Mouse (Mus musculus) granulocyte monocyte progenitor cell, adult 5-6 weeks (primary cell): Measurements from ENCODE around the gene Prrt3. TPM values are rescaled to one million over a fixed set of nuclear protein-coding genes. Genes with fewer than 3 reads are reported as not detected.

ENCODE experiments used
- ATAC-seq: replicated peaks from 2 replicates; pipeline ENCODE4 v1.8.0; 2016; ENCODE audit warnings: mild to moderate bottlenecking, moderate TSS enrichment, inconsistent platforms; ENCODE audit not compliant: poor library complexity, severe bottlenecking
- total RNA-seq, 2 experiments: library from RNA; stranded (forward) in 1 of 2; stranded (reverse) in 1 of 2; fragments of 200-712, 200-1000 nt in 1 of 2; fragments of >200 nt in 1 of 2; fragmentation: Nextera tagmentation in 1 of 2; gene quantifications; 2 replicates each; pipeline ENCODE4 v1.2.3; 2014 to 2017

Gene Prrt3
- not detected in 2 replicates for total RNA-seq (2014; fragmentation: Nextera tagmentation)
- total RNA-seq (2017), result not detected in 2 replicates

DNA sequence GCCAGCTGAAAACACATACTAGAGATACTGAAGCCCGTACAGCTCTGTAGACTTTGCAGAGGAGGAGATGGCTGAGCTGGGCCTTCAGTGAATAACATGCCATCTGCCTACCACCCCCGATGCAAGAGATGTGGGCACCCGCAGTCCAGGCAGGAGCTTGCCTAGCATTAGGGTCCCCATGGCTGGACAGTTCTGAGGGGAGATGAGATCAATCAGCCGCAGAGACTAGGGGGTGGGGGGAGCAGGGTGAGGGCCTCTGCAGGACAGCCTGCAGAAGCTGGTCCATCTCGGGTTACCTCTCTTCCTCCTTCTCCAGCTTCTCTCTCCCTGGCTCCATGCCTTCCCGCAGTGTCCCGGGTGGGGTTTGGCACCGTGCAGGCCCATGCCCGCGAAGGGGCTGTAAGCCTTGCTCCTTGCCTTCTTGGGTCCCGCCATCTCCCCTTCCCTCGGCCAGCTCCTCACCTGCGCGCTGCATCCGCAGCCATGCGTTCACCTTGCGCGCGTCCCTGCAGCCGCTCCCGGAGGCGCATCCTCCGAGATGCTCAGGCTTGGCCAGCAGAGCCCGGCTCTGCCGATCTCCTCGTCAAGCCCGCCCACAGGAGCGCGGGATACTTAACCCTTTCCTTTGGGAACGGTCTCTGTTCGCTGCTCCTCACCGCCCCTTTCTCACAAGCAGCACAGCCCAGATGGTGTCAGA, at the start of gene Prrt3:
TSS of gene Prrt3 (minus strand) at position 544 of the 697 bp plus-strand sequence.
- ATAC-seq, result peak; percentile 40

DNA sequence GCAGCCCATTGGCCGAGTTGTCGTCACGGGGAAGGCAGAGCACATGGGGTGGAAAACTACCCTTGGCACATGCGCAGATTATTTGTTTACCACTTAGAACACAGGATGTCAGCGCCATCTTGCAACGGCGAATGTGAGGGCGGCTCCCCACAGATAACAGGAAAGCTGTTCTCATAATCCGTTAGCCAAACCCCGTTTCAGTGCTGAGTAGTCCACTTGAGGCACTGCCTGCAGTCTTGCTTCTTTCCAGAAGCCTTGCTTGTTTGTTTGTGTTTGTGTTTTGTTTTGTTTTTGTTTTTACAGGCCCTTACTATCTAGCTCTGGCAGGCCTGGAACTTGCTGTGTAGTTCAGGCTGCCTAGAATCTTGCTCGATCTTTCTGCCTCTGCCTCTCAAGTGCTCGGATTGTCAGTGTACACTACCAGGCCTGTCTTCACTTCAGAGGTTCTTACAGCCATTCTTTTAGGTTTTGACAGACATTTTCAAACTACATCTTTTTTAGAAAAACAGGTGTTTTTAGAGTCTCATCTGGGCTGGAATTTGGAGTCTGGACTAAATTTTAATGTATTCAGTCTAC, 42.3 kb upstream of the Prrt3 start:
- no peak for ATAC-seq

DNA sequence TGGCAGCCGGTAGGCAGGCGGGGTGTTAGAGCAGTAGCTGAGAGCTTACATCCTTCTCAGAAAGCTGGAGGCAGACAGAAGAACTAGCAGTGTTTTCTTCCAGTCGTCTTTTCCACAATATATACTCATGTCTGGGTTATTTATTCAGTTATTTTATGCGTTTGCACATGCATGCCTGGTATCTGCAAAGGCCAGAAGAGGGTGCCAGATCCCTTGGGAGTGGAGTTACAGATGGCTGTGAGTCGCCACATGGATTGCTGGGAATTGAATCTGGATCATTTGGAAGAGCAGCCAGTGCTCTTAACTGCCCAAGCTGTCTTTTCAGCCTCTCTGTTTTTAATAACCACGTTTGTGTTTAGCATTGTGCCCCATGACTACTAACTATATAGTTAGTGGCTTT, 39.9 kb upstream of the Prrt3 start:
- no peak for ATAC-seq

DNA sequence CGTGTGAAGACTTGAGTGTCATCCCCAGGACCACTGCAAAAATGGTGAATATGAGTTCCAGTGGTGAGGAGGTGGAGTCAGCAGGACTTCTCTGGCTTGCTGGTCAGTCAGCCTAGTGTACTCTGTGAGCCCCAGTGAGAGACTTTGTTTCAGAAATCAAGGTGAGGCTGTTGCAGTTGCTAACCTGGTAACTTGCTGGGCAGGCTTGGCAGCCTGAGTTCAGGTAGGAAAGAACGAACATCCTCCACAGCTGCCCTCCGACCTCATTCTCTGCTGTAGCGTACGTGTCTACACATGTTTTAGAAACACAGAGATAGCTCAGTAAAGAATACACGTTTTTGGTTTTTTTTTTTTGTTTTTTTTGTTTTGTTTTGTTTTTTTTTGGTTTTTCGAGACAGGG, 33.2 kb upstream of the Prrt3 start:
- ATAC-seq, result no peak

DNA sequence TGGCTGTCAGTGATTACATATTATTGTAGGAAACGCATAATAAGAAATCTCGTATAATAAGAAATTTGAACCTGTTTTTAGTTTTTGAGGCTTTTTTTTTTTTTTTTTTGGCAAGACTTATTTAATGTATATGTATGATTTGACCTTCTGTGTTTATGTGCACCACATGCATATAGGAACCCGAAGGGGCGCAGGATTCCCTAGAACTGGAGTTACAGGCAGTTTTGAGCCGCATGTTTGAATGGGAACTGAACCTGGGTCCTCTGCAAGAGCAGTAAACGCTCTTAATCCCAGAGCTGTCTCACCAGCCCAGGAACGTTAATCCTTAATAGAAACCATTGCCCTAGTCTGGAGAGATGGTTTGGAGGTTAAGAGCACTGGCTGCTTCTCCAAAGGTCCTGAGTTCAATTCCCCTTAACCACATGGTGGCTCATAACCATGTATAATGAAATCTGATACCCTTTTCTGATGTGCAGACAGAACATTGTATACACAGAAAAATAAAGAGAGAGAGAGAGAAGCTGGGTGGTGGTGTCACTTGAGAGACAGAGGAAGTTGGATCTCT, 30.2 kb upstream of the Prrt3 start:
- no peak for ATAC-seq

DNA sequence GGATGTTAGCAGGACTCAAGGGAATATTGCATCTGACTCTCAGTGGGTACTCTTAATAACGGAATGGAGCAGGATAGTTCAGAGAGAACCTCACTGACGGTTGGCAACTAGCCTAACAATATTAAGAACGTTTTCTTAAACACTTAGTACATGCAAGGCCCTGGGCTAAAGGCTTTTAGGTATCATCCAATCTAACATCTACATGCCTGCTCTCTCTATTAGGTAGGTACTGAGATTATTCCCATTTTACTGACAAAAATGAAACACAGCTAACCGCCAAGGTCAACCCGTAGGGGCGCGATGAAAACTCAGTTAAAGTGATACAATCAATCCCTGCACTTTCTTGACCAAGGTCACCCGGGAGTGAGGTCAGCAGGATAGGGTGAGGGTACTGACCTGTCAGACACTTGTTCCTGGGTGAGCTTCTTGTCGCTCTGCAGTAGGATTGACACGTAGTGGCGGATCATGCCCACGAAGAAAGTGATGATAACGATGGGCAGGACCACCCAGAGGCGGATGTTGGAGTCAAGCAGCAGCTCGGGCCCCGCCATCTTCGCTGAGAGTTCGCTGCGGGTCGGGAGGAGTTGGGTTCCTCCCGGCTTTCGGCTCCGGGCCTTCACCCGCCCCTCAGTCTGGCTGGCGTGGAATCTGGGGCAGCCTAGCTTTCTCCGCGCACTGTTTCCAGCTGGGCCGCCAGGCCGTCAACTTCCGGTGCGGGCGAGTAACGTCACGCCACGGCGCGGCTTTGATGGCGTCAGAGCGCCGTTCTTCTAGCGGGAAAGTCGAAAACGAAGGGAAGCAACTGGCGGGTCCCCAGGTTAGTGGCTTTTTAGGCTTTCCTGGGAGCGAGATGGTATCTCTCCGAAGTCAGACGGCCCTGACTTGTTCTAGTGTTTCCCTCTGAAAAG, 29.5 kb upstream of the Prrt3 start, which contains the start of the genes Emc3 and Fancd2:
TSS of gene Emc3 (minus strand) at position 721 of the 908 bp plus-strand sequence.
TSS of gene Fancd2 (plus strand) at position 751 of the 908 bp plus-strand sequence.
- ATAC-seq, result peak; percentile 96

DNA sequence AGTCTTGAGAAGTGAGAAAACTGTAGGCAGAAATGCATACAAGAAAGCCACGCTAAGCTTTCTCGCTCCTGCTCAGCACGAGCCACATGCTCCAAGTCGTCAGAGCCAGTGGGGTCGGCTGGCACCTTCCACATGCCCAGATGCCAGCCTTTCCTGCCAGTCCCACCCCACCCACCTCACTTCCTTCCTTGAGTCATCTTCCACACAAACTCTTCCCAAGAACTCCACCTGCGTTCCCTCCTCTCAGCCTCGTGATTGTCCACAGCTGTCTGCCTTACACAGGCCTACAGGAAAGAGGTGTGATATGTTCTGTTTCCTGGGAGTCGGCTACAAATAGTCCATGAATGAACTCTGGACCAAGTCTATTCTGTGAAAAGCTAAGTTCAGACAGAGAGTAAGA, 21.7 kb upstream of the Prrt3 start:
- no peak for ATAC-seq

DNA sequence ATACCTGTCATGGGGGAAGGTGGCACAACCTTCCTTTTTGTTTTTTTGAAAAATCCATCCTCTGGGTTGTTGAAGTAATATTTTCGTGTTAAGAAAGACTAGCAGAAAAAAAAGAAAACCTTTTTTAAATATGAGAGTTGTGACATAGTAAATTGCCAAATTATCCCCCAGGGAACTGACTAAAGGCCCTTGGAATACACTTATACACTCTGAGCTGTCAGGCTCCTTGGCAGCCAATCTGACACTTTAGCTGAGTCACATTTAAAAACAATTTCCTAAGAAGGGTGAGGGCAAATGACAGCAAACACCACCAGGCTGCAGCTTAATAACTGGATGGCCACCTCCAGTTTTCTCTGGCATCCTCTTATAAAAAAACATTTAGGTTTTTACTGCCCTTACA, 20.6 kb upstream of the Prrt3 start:
- no peak for ATAC-seq

DNA sequence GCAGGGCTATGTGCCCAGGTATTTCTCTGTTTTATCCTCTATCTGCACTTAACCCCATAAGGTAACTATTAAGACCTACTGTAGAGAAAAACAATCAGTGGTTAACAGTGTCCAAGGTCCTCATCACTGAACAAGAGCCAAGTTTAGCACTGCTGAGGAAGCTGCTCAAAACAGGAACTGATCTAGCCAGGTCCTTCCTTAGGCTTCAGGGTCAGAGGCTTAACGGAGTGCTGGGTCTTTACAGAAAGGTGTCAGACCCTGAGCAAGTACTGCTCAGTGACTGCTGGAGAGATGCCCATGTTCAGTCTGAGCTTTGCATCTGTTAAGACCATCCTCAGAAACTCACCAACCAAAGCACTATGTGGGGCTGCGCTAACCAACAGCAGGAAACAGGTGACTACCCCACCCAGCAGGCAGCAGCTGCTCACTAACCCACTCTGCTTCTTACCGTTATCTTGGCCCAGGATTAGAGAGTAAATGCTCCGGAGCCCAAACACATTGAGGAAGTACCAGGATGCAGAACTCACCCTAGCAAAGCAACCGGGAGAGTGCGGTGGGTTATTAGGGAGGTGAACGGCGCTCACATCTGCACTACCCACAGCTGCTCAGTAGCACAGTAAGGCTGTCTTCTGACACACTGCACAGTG, 15.8 kb upstream of the Prrt3 start:
- peak; percentile 85 for ATAC-seq

DNA sequence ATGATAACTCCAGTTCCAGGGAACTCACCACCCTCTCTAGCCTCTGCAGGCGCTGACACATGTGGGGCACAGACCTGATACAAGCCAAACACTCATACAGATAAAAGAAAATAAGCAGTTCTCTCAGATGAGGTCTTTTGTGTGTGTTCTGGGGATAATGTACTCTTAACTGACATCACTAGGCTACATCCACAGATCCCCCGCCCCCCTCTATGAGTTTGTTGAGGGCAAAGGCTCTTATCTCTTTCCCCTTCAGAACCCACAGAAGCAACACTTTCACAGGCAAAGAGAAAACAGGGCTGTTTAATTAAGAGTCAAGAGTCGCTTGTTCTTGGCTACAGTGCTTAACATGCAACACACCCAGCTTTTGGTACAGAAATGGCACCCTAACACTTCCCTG, 12.9 kb upstream of the Prrt3 start:
- no peak for ATAC-seq

DNA sequence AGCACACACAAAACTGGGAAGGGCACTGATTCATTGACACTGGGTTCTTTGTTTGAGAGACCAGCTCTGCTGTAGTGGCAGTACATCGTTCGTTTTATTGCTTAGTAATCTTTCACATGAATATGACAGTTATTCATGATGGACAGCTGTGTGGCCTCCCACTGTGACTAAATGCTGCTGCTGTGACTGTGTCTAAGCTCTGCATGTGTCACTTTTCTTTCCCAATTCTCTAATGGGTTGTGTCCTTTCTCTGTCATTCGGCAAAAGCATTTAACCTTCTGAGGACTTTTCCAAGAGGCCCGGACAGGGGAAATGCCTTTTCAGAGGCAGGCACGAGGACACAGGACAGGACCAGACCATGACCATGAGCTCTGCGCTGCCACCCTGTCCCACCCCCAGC, 12.2 kb upstream of the Prrt3 start:
- no peak for ATAC-seq

DNA sequence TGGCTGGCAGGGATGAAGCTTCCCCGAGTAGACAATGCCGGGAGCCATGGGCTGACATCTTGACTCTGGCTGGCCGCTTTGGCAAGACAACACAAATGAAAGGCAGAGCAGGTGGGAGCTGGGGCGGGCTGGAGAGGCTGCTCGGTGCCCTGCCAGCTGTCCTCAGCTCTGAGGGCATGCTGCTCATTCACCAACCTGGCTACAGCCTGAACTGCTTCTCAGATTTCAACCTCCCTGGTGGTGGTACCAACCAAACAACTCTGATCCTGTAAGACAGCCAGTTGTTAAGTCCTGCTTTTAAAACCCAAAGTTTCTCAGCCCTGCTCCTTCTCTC, 7.2 kb upstream of the Prrt3 start:
- no peak for ATAC-seq

DNA sequence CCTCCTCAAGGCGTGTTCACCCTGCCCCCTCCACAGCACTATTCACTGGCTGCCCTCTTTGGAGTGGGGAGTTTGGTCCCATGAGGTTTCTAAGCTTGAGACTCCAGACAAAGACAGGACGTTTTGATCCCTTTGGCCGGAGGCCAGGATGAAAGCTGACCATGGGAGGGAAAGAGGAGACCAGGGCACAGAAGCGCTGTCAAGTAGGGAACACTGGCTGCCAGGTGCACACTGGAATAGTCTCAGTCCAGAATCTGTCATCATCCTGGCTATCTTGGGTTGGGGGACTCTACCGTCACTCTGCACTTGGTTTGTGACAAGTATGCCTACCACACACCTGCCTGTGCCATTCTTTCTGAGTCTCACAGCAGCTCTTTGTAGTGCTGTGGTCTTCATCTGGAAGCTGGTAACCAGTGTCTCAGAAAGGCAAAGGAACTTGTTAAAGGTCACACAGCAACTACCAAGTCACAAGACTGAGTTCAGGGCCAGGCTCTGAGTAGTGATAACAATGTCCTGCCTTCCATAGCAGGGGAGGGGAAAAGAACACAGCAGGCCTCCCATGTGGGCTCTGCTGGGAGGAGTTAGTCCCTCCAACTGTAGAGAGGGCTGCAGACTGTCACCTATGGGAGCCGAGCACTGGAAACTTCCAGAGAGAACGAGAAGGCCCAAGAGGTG, 6.7 kb upstream of the Prrt3 start:
- no peak for ATAC-seq

DNA sequence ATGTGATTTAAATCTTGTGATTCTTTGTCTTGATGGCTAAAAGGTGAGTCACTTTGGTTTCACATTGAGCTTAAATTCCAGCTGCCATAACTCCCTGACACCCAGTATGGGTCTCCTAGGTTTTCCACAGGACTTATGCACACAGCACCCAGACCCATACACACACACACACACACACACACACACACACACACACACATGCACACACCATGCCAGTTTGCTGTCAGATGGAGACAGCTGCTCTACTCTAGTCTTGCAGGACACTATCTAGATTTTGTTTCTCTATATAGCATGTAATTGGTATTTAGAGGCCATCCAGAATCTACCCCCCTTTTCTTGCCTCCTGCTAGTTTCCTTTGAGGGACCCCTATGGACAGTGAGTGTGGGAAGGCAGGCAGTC, 5.4 kb upstream of the Prrt3 start:
- ATAC-seq, result no peak

DNA sequence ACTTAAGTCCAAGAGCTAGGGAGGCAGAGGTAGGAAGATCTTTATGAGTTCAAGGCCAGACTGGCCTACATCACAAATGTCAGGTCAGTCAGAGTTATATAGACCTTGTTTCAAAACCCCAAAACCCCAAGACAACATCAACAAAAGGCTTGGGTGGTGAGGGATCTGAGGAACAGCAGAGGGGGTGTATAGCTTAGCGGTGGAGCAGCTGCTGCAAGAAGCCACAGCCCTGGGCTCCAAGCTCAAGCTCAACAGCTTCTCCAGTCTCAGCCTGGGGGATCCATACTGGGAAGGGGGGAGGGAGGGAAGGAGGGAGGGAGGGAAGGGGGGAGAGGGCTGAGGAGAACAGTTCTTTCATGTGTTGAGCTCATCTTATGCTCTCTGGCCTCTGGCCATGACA, 4.0 kb upstream of the Prrt3 start:
- ATAC-seq, result no peak

DNA sequence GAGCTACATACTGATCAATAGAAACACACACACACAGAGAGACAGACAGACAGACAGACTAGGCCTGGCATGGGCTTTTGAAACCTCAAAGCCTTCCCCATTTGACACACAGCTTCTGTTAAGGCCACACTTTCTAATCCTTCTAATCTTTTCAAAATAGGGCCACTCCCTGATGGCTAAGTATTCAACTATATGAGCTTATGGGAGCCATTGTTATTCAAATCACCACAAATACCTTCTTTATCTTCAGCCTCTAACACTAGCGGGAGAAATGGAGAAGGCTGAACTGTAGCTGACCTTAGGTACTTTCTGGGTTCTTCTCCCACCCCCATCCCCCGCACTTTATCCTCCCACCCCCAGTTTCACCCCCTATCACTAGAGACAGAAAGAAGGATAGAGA, 1.1 kb upstream of the Prrt3 start:
- no peak for ATAC-seq

DNA sequence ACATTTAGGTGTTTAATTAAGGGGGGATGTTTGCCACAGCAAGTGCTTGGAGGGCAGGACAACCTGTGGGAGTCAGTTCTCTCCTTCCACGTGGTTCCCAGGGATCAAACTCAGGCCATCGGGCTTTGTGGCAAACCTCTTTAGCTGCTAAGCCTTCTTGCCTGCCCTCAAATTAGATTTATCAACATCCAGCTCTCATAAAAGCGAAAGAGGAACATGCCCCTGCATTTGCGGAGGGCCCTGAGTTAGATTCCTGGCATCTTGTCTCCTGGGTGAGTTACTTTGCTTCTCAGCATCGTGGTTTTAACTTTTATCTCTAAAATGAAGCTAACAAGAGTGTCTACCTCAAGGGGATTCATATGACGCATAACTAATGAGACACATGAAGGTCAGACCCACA, 2.4 kb downstream of the Prrt3 start:
- ATAC-seq, result no peak

DNA sequence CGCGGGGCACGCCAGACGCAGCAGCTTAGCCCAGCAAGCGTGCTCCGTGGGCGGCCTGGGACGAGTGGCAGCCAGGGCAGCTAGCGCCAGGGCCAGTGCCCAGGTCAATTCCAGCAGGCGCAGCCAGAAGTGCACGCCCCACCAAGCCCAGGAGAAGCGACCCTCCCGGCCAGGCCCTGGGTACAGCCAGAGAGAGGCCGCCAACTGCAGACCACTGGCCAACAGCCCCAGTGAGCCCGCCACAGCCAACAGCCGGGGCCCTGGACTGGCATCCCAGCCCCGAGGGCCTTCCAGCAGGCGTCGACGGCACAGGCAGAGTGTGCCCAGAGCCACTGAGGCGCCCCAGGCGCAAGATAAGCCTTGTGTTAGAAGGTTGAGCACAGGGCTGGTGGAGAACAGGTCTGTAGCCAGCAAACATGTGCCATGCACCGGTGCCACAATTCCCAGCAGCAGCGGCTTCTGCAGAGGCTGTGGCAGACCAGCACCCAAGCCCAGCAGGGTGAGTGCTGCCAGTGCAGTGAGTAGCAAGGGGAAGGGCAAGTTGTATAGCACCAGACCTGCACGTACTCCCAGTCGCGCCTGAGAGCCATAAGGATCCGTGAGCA, 6.6 kb downstream of the Prrt3 start:
- no peak for ATAC-seq

DNA sequence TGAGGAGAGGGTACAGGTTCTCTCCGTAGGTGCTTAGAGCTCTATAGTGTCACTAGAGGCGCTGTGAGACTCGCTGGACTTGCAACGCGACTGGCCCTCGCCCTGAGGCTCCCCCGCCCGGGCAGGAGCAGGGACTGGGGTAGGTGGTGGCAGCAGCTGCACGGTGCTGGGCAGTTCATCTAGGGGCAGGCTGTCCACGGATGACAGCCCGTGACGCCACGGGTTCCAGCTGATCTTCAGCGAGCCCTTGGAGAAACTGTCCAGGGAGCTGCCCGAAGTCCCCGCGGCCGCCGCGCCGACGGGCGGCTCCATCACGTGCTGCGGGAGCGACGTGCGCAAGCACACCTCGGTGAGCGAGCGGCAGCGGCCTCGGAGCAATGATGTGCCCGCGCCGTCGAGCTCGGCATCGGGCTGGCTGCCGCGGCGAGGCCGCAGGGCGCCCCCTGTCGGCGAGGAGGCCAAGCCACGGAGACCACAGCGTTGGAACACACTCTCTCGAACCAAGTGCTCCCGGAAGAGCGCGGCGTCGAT, 7.4 kb downstream of the Prrt3 start:
- ATAC-seq, result peak; percentile 81
